Mouse (Mus musculus): ENCODE data around the gene Lamtor2. TPM values are rescaled to one million over a fixed set of nuclear protein-coding genes. Genes with fewer than 3 reads are reported as not detected.
A peak's percentile ranks its signal among the peaks of the same experiment; 100 is the strongest.
"Not testable (repeated sequence)": the region's sequence is repeated elsewhere in the genome, so short reads cannot be mapped to it uniquely, and the experiment has no call there.

Gene Lamtor2
- 136 TPM for polyA plus RNA-seq (2012; fragmentation: generic; extraction: Trizol)
- long read RNA-seq, experiment 1, transcript Lamtor2-201 (4 exons, 668 nt) = major isoform, 119 of 142 reads
- long read RNA-seq, experiment 1, partial matches to known transcripts = 7 of 142 reads
- long read RNA-seq, experiment 1, other reads (novel, unspliced or antisense) = 10 of 142 reads
- long read RNA-seq, experiment 2, partial matches to known transcripts = 0 of 3 reads
- long read RNA-seq, experiment 2, other reads (novel, unspliced or antisense) = 1 of 3 reads

GRCm38 (mm10) chr3:88552676-88553524, at the start of gene Lamtor2:
TSS of gene Lamtor2 (minus strand) at chr3:88553074.
- H3ac ChIP-seq (ENCODE audit: control insufficient read depth, insufficient read length, low read depth) = peak within 1 kb of the TSS; percentile 88
- H3K79me2 ChIP-seq (ENCODE audit: control insufficient read depth, insufficient read depth) = peaks cover 62% of the 10 kb centered on the region
- peak; percentile 92 for TF ChIP-seq MAX (IDR thresholded peaks at IDR 0.05)
- no peak for TF ChIP-seq FOSL1 (IDR thresholded peaks at IDR 0.05; ENCODE audit: insufficient read depth, low read length, poor library complexity, severe bottlenecking)
- no peak for TF ChIP-seq CTCF (IDR thresholded peaks at IDR 0.05; ENCODE audit: control insufficient read depth, insufficient read depth, insufficient read length)
- no peak for TF ChIP-seq MYOG (IDR thresholded peaks at IDR 0.05; ENCODE audit: control insufficient read depth, extremely low read depth, insufficient read length)
- no peak for TF ChIP-seq MYOD1 (IDR thresholded peaks at IDR 0.05; ENCODE audit: control insufficient read depth, insufficient read length, low read depth)
- H3K27me3 ChIP-seq (ENCODE audit: control insufficient read depth, insufficient read depth, insufficient read length) = no peaks in the 10 kb centered on the region
- peaks cover 23% of the 10 kb centered on the region for H3K36me3 ChIP-seq (ENCODE audit: control insufficient read depth, insufficient read depth)
- peaks cover 31% of the 10 kb centered on the region for H3K79me3 ChIP-seq (ENCODE audit: low read depth)
- H3K4me3 ChIP-seq (ENCODE audit: insufficient read depth, poor library complexity, severe bottlenecking) = peak within 1 kb of the TSS; percentile 76

GRCm38 (mm10) chr3:88602466-88602865, 49.6 kb upstream of the Lamtor2 start:
- Histone ChIP-seq H3K36me3 (ENCODE audit: control insufficient read depth, insufficient read depth) (no peaks in the 10 kb centered on the region), H3K4me3 (ENCODE audit: insufficient read depth, poor library complexity, severe bottlenecking) (no peak overlapping the region), H3ac (ENCODE audit: control insufficient read depth, insufficient read length, low read depth) (no peak overlapping the region), H3K79me2 (ENCODE audit: control insufficient read depth, insufficient read depth) (no peaks in the 10 kb centered on the region), H3K27me3 (ENCODE audit: control insufficient read depth, insufficient read depth, insufficient read length) (no peaks in the 10 kb centered on the region), H3K79me3 (ENCODE audit: low read depth) (no peaks in the 10 kb centered on the region)
- TF ChIP-seq MAX (IDR thresholded peaks at IDR 0.05) (no peak), MYOD1 (IDR thresholded peaks at IDR 0.05; ENCODE audit: control insufficient read depth, insufficient read length, low read depth) (no peak), MYOG (IDR thresholded peaks at IDR 0.05; ENCODE audit: control insufficient read depth, extremely low read depth, insufficient read length) (no peak), FOSL1 (IDR thresholded peaks at IDR 0.05; ENCODE audit: insufficient read depth, low read length, poor library complexity, severe bottlenecking) (no peak), CEBPB (IDR thresholded peaks at IDR 0.05; ENCODE audit: low read depth) (no peak), USF1 (IDR thresholded peaks at IDR 0.05; ENCODE audit: low read depth) (no peak), CTCF (IDR thresholded peaks at IDR 0.05; ENCODE audit: control insufficient read depth, insufficient read depth, insufficient read length) (no peak)

GRCm38 (mm10) chr3:88596547-88596946, 43.7 kb upstream of the Lamtor2 start:
- H3K79me3 ChIP-seq (ENCODE audit: low read depth); H3K4me3 ChIP-seq (ENCODE audit: insufficient read depth, poor library complexity, severe bottlenecking); H3K36me3 ChIP-seq (ENCODE audit: control insufficient read depth, insufficient read depth); H3K79me2 ChIP-seq (ENCODE audit: control insufficient read depth, insufficient read depth); H3K27me3 ChIP-seq (ENCODE audit: control insufficient read depth, insufficient read depth, insufficient read length); H3ac ChIP-seq (ENCODE audit: control insufficient read depth, insufficient read length, low read depth): not testable (repeated sequence)

GRCm38 (mm10) chr3:88593893-88594580, 41.2 kb upstream of the Lamtor2 start:
- TF ChIP-seq CEBPB (IDR thresholded peaks at IDR 0.05; ENCODE audit: low read depth) (no peak), USF1 (IDR thresholded peaks at IDR 0.05; ENCODE audit: low read depth) (no peak), MYOD1 (IDR thresholded peaks at IDR 0.05; ENCODE audit: control insufficient read depth, insufficient read length, low read depth) (no peak), FOSL1 (IDR thresholded peaks at IDR 0.05; ENCODE audit: insufficient read depth, low read length, poor library complexity, severe bottlenecking) (no peak), MAX (IDR thresholded peaks at IDR 0.05) (no peak), CTCF (IDR thresholded peaks at IDR 0.05; ENCODE audit: control insufficient read depth, insufficient read depth, insufficient read length) (no peak), MYOG (IDR thresholded peaks at IDR 0.05; ENCODE audit: control insufficient read depth, extremely low read depth, insufficient read length) (no peak)
- no peaks in the 10 kb centered on the region for H3K79me2 ChIP-seq (ENCODE audit: control insufficient read depth, insufficient read depth)
- H3K36me3 ChIP-seq (ENCODE audit: control insufficient read depth, insufficient read depth) = no peaks in the 10 kb centered on the region
- H3K79me3 ChIP-seq (ENCODE audit: low read depth) = no peaks in the 10 kb centered on the region
- H3ac ChIP-seq (ENCODE audit: control insufficient read depth, insufficient read length, low read depth) = no peak overlapping the region
- no peak overlapping the region for H3K4me3 ChIP-seq (ENCODE audit: insufficient read depth, poor library complexity, severe bottlenecking)
- no peaks in the 10 kb centered on the region for H3K27me3 ChIP-seq (ENCODE audit: control insufficient read depth, insufficient read depth, insufficient read length)

- H3ac ChIP-seq (ENCODE audit: control insufficient read depth, insufficient read length, low read depth) = no peak overlapping the region
- no peak overlapping the region for H3K4me3 ChIP-seq (ENCODE audit: insufficient read depth, poor library complexity, severe bottlenecking)
- TF ChIP-seq CTCF (IDR thresholded peaks at IDR 0.05; ENCODE audit: control insufficient read depth, insufficient read depth, insufficient read length) (no peak), FOSL1 (IDR thresholded peaks at IDR 0.05; ENCODE audit: insufficient read depth, low read length, poor library complexity, severe bottlenecking) (no peak)
- H3K27me3 ChIP-seq (ENCODE audit: control insufficient read depth, insufficient read depth, insufficient read length) = no peaks in the 10 kb centered on the region
- H3K79me2 ChIP-seq (ENCODE audit: control insufficient read depth, insufficient read depth) = no peaks in the 10 kb centered on the region
- no peaks in the 10 kb centered on the region for H3K79me3 ChIP-seq (ENCODE audit: low read depth)
- peaks cover 7% of the 10 kb centered on the region for H3K36me3 ChIP-seq (ENCODE audit: control insufficient read depth, insufficient read depth)
Observed at GRCm38 (mm10) chr3:88592942-88593576, 40.2 kb upstream of the Lamtor2 start.

All from C2C12 (cell line).